Mouse (Mus musculus) v-Abl transformed pro-B cells (cell line): Measurements from ENCODE around the gene Samd13.

Experiments
- in situ Hi-C, 2 experiments: fragments of 400-800 bp; cut with MboI; formaldehyde crosslinking; loops; one replicate each; pipeline ENCODE4 v1.15.1; 2025; ENCODE audit not compliant: unreplicated experiment in 2 of 2

Gene Samd13

GRCm38 (mm10) chr3:146684811-146685675 is at the start of gene Samd13:
Gene Samd13 (minus strand): TSS chr3:146685592.
- in situ Hi-C loops = no loop called here

- in situ Hi-C loops = no loop called here
Measured at GRCm38 (mm10) chr3:146731499-146731898, 46.1 kb upstream of the Samd13 start.

- in situ Hi-C loops = no loop called here
Measured at GRCm38 (mm10) chr3:146723037-146723436, 37.6 kb upstream of the Samd13 start.

- in situ Hi-C loops = no loop called here
Measured at GRCm38 (mm10) chr3:146719696-146720095, 34.3 kb upstream of the Samd13 start.

GRCm38 (mm10) chr3:146718251-146718650 is 32.9 kb upstream of the Samd13 start:
- in situ Hi-C loops = no loop called here

- in situ Hi-C loops = no loop called here
Measured at GRCm38 (mm10) chr3:146712305-146712704, 26.9 kb upstream of the Samd13 start.

- in situ Hi-C loops = no loop called here
Measured at GRCm38 (mm10) chr3:146711559-146711958, 26.2 kb upstream of the Samd13 start.

- in situ Hi-C loops = no loop called here
Measured at GRCm38 (mm10) chr3:146711084-146711483, 25.7 kb upstream of the Samd13 start.

GRCm38 (mm10) chr3:146709086-146709485 is 23.7 kb upstream of the Samd13 start:
- in situ Hi-C loops = no loop called here

GRCm38 (mm10) chr3:146708381-146708780 is 23.0 kb upstream of the Samd13 start:
- in situ Hi-C loops = no loop called here

- in situ Hi-C loops = no loop called here
Measured at GRCm38 (mm10) chr3:146704099-146704498, 18.7 kb upstream of the Samd13 start.

- in situ Hi-C loops = no loop called here
Measured at GRCm38 (mm10) chr3:146700051-146700450, 14.7 kb upstream of the Samd13 start.

GRCm38 (mm10) chr3:146698982-146699381 is 13.6 kb upstream of the Samd13 start:
- in situ Hi-C loops = no loop called here

- in situ Hi-C loops = no loop called here
Measured at GRCm38 (mm10) chr3:146692547-146692946, 7.2 kb upstream of the Samd13 start.

- in situ Hi-C loops = no loop called here
Measured at GRCm38 (mm10) chr3:146687121-146687725, 1.8 kb upstream of the Samd13 start.

GRCm38 (mm10) chr3:146686428-146686827 is 1.0 kb upstream of the Samd13 start:
- in situ Hi-C loops = no loop called here

GRCm38 (mm10) chr3:146683095-146683494 is 2.3 kb downstream of the Samd13 start:
- in situ Hi-C loops = no loop called here

GRCm38 (mm10) chr3:146682140-146682651 is 3.2 kb downstream of the Samd13 start:
- in situ Hi-C loops = no loop called here

GRCm38 (mm10) chr3:146681696-146682095 is 3.7 kb downstream of the Samd13 start:
- in situ Hi-C loops = no loop called here

GRCm38 (mm10) chr3:146680625-146681024 is 4.8 kb downstream of the Samd13 start:
- in situ Hi-C loops = no loop called here

GRCm38 (mm10) chr3:146679646-146680045 is 5.7 kb downstream of the Samd13 start:
- in situ Hi-C loops = no loop called here

- in situ Hi-C loops = no loop called here
Measured at GRCm38 (mm10) chr3:146676193-146676592, 9.2 kb downstream of the Samd13 start.
